Mouse (Mus musculus): ENCODE data around the gene Gipc3. TPM values are rescaled to one million over a fixed set of nuclear protein-coding genes. Genes with fewer than 3 reads are reported as not detected.

Gipc3 gene
- polyA plus RNA-seq, 1 experiment from 2014 or later: not detected

DNA sequence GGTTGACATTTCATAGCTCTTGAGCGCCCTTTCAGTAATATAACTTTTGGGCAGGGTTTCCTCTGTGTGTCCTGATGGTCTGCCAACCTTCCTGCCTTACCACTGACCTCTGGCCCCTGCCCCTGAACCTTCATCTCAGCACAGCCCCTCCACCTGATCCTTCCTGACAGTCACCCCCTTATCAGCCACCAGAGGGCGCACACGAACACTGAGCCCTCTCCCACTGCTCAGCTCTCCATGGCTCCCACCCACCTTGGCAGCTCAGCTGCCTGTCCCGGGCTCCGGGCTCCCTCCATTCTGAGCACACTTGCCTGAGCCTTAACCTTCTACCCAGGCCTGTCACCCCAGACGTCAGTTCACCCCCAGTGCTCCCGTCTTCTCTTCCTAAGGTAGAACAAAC is 53.8 kb downstream of the Gipc3 start:
- H3K27ac ChIP-seq (replicated peaks): no peak overlapping the region
- H3K4me2 ChIP-seq: no peak overlapping the region
- WGBS: 2% methylated on average over 7 of the region's 7 CpGs
- H3K27me3 ChIP-seq (replicated peaks): peaks cover 58% of the 10 kb centered on the region
- H3K9ac ChIP-seq: peak overlapping the region; percentile 44; the same call in 1 of the 2 replicates
- peaks cover 32% of the 10 kb centered on the region for H3K4me1 ChIP-seq
- H3K4me3 ChIP-seq: no peak overlapping the region
- H3K9me3 ChIP-seq: no peaks in the 10 kb centered on the region
- ATAC-seq (ENCODE audit: extremely low read depth, insufficient number of reproducible peaks, low FRiP score, low TSS enrichment): no peak
- no peaks in the 10 kb centered on the region for H3K36me3 ChIP-seq

DNA sequence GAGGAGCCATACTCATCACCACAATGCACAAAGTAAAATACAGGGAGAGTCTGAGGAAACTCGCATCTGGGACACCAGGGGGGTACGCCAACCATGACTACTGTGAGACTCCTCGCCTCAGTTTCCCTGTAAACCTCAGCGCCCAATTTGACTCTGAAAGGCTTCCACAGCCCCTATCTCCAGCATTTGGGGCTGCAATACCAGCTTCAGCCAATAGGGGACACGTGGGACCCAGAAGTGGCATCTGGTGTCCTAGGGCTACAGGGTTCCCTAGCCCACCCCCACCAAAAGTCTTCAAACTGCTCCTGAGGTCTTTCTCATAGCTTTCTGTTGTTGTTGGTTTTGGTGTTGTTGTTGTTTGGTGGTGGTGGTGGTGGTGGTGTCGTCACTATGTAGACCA is 54.5 kb downstream of the Gipc3 start:
- no peak overlapping the region for H3K4me3 ChIP-seq
- no peaks in the 10 kb centered on the region for H3K9me3 ChIP-seq
- no peaks in the 10 kb centered on the region for H3K36me3 ChIP-seq
- no peak overlapping the region for H3K4me2 ChIP-seq
- no peak overlapping the region for H3K9ac ChIP-seq
- 22% methylated on average over 6 of the region's 6 CpGs for WGBS
- H3K27ac ChIP-seq (replicated peaks): no peak overlapping the region
- peaks cover 65% of the 10 kb centered on the region for H3K27me3 ChIP-seq (replicated peaks)
- ATAC-seq (ENCODE audit: extremely low read depth, insufficient number of reproducible peaks, low FRiP score, low TSS enrichment): no peak
- H3K4me1 ChIP-seq: peaks cover 25% of the 10 kb centered on the region

DNA sequence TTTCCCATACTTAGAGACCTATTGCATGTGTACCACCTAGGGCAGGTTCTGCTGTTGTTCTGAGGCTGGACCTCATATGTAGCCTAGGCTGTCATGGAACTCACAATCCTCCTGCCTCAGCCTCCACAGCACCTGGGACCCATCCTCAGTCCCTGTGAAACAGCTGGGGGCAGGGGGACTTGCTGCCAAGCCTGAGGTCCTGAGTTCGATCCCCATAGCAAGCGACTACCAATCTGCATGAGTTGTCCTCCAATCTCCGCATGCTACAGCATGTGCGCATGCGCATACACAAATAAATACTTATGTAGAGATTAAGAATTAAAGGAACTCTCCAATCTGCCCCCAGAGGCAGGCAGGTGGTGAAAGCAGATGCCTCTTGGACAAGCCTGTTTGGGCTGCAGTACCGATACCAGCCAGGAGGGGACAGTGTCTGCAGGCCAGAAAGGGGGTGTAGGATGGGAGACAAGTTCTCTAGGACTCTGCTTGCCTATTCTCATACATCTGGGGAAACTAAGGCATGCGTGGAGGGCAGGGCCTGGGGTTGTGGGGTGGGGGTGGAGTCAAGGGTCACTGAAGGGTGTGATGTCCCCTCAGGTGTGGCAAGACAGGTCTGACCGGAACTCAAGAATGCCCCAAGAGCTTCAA is 55.4 kb downstream of the Gipc3 start:
- Histone ChIP-seq H3K4me3 (no peak overlapping the region), H3K9me3 (no peaks in the 10 kb centered on the region), H3K4me1 (peaks cover 23% of the 10 kb centered on the region), H3K36me3 (no peaks in the 10 kb centered on the region), H3K27me3 (replicated peaks) (peaks cover 74% of the 10 kb centered on the region), H3K9ac (no peak overlapping the region), H3K4me2 (no peak overlapping the region), H3K27ac (replicated peaks) (no peak overlapping the region)
- no peak for ATAC-seq (ENCODE audit: extremely low read depth, insufficient number of reproducible peaks, low FRiP score, low TSS enrichment)
- WGBS: 52% methylated on average over 8 of the region's 8 CpGs

DNA sequence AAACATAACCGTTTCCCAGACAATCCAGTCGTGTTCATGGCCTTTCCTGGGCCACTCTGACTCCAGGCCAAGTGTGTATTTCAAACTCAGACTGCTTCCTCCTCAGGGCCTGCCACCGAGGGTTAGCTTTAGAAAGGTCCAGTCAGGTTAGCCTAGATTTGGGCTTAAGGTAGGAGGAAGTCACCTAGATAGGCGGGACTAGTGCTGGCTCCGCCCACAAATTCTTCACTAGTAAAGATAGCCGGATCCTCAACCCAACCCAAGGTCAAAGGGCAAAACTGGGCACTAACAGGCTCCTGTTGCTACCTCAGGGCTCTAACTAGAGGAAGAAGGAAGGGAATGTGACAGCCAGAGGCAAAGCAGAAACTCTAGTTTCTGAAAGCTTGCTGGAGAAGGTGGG is 56.5 kb downstream of the Gipc3 start:
- H3K9me3 ChIP-seq: no peaks in the 10 kb centered on the region
- H3K27ac ChIP-seq (replicated peaks): no peak overlapping the region
- no peak overlapping the region; the same call in 1 of the 2 replicates for H3K4me2 ChIP-seq
- no peaks in the 10 kb centered on the region for H3K36me3 ChIP-seq
- H3K4me3 ChIP-seq: no peak overlapping the region
- no peak for ATAC-seq (ENCODE audit: extremely low read depth, insufficient number of reproducible peaks, low FRiP score, low TSS enrichment)
- peaks cover 81% of the 10 kb centered on the region for H3K27me3 ChIP-seq (replicated peaks)
- H3K4me1 ChIP-seq: peaks cover 23% of the 10 kb centered on the region
- no peak overlapping the region for H3K9ac ChIP-seq
- WGBS: 42% methylated on average over 6 of the region's 6 CpGs

DNA sequence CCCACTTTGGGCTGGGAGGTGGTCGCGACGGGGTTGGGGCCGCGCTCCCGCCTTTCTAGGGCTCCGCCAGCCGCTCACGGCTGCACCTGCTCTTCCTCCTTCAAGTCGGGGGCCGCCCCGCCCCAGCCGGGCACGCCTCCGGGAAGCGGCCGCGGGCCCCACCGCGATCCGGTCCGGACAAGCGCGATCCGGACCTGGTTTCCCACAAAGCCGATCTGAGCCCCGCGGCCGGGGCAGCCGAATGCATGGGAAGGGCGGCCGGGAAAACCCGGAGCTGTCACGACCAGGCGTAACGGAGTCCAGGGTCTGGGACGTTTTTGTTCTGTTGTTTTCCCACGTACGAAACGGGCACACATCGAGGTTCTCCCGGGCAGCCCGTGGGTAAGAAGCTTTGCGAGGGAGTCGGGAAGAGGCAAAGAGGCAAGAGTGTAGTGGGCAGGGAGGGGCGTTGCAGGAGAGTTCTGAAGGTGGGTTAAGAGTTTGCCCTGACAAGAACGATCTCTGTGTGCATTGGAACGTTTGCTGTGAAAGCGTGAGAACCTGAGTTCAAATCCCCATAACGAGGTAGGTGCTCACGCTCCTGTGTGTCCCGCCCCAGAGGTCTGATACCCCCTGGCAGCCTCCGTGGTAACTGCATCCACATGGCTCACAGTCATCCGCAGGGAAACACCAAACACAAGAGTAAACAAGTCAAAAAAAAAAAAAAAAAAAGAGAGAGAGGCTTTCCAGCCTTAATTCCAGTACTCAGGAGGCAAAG is 57.2 kb downstream of the Gipc3 start:
- no peak overlapping the region for H3K27ac ChIP-seq (replicated peaks)
- WGBS: 1% methylated on average over 53 of the region's 54 CpGs
- H3K27me3 ChIP-seq (replicated peaks): peaks cover 81% of the 10 kb centered on the region
- ATAC-seq (ENCODE audit: extremely low read depth, insufficient number of reproducible peaks, low FRiP score, low TSS enrichment): peak; percentile 77
- peaks cover 17% of the 10 kb centered on the region for H3K4me1 ChIP-seq
- H3K36me3 ChIP-seq: no peaks in the 10 kb centered on the region
- peak overlapping the region; percentile 77 for H3K4me2 ChIP-seq
- no peaks in the 10 kb centered on the region for H3K9me3 ChIP-seq
- H3K4me3 ChIP-seq: peak overlapping the region; percentile 51
- peak overlapping the region; percentile 76 for H3K9ac ChIP-seq

Small RNAs within 50 kb of the gene (microRNA-seq; reads per million reads assigned to microRNA genes)
- 0.61 reads per million for gene Mir6913

Other genes with a start within 250 kb of the Gipc3 start
- gene Creb3l3, start 244.4 kb downstream of the Gipc3 start, polyA plus RNA-seq (2015; fragmentation: Nextera tagmentation; extraction: Ambion mirVana): 0.83 and 1.1 TPM in 2 replicates
- gene Map2k2, start 237.4 kb downstream of the Gipc3 start, polyA plus RNA-seq (2015; fragmentation: Nextera tagmentation; extraction: Ambion mirVana): 150 TPM in 2 replicates
- 19.5 and 20.1 TPM in 2 replicates for gene Zbtb7a, start 208.0 kb downstream of the Gipc3 start, polyA plus RNA-seq (2015; fragmentation: Nextera tagmentation; extraction: Ambion mirVana)
- 35.7 and 40.3 TPM in 2 replicates for gene Pias4, start 175.3 kb downstream of the Gipc3 start, polyA plus RNA-seq (2015; fragmentation: Nextera tagmentation; extraction: Ambion mirVana)
- gene Eef2, start 166.6 kb downstream of the Gipc3 start, polyA plus RNA-seq (2015; fragmentation: Nextera tagmentation; extraction: Ambion mirVana): 393 and 411 TPM in 2 replicates
- gene Dapk3, start 160.3 kb downstream of the Gipc3 start, polyA plus RNA-seq (2015; fragmentation: Nextera tagmentation; extraction: Ambion mirVana): 41.5 and 42.4 TPM in 2 replicates
- gene 4930442H23Rik, start 159.4 kb downstream of the Gipc3 start, polyA plus RNA-seq (2015; fragmentation: Nextera tagmentation; extraction: Ambion mirVana): 0.27 TPM in 1 of 2 replicates, not detected in the other
- 5.2 and 6.1 TPM in 2 replicates for gene Nmrk2, start 141.2 kb downstream of the Gipc3 start, polyA plus RNA-seq (2015; fragmentation: Nextera tagmentation; extraction: Ambion mirVana)
- gene Atcay, start 112.4 kb downstream of the Gipc3 start, polyA plus RNA-seq (2015; fragmentation: Nextera tagmentation; extraction: Ambion mirVana): 0.43 and 0.53 TPM in 2 replicates
- 4.1 and 6.5 TPM in 2 replicates for gene Zfr2, start 110.1 kb downstream of the Gipc3 start, polyA plus RNA-seq (2015; fragmentation: Nextera tagmentation; extraction: Ambion mirVana)
- 1.6 and 1.9 TPM in 2 replicates for gene Matk, start 90.3 kb downstream of the Gipc3 start, polyA plus RNA-seq (2015; fragmentation: Nextera tagmentation; extraction: Ambion mirVana)
- 244 and 260 TPM in 2 replicates for gene Mrpl54, start 76.3 kb downstream of the Gipc3 start, polyA plus RNA-seq (2015; fragmentation: Nextera tagmentation; extraction: Ambion mirVana)
- gene Apba3, start 76.3 kb downstream of the Gipc3 start, polyA plus RNA-seq (2015; fragmentation: Nextera tagmentation; extraction: Ambion mirVana): 45.4 and 51.4 TPM in 2 replicates
- gene Tjp3, start 51.7 kb downstream of the Gipc3 start, polyA plus RNA-seq (2015; fragmentation: Nextera tagmentation; extraction: Ambion mirVana): 2.2 and 2.4 TPM in 2 replicates
- gene Pip5k1c, start 50.3 kb downstream of the Gipc3 start, polyA plus RNA-seq (2015; fragmentation: Nextera tagmentation; extraction: Ambion mirVana): 31.0 and 32.0 TPM in 2 replicates
- 25.6 and 28.2 TPM in 2 replicates for gene Cactin, start 22.2 kb downstream of the Gipc3 start, polyA plus RNA-seq (2015; fragmentation: Nextera tagmentation; extraction: Ambion mirVana)
- 13.6 and 14.7 TPM in 2 replicates for gene Tbxa2r, start 14.5 kb downstream of the Gipc3 start, polyA plus RNA-seq (2015; fragmentation: Nextera tagmentation; extraction: Ambion mirVana)
- 81.9 and 90.9 TPM in 2 replicates for gene Hmg20b, start 7.2 kb upstream of the Gipc3 start, polyA plus RNA-seq (2015; fragmentation: Nextera tagmentation; extraction: Ambion mirVana)
- gene Mfsd12, start 14.2 kb upstream of the Gipc3 start, polyA plus RNA-seq (2015; fragmentation: Nextera tagmentation; extraction: Ambion mirVana): 10.7 and 11.1 TPM in 2 replicates
- gene 4930404N11Rik, start 22.6 kb upstream of the Gipc3 start, polyA plus RNA-seq (2015; fragmentation: Nextera tagmentation; extraction: Ambion mirVana): 0.98 and 1.1 TPM in 2 replicates
- gene Fzr1, start 35.2 kb upstream of the Gipc3 start, polyA plus RNA-seq (2015; fragmentation: Nextera tagmentation; extraction: Ambion mirVana): 72.2 and 78.1 TPM in 2 replicates
- 69.7 and 73.6 TPM in 2 replicates for gene Dohh, start 41.2 kb upstream of the Gipc3 start, polyA plus RNA-seq (2015; fragmentation: Nextera tagmentation; extraction: Ambion mirVana)
- 2.1 and 2.3 TPM in 2 replicates for gene Gm48551, start 41.2 kb upstream of the Gipc3 start, polyA plus RNA-seq (2015; fragmentation: Nextera tagmentation; extraction: Ambion mirVana)
- 0.82 and 1.1 TPM in 2 replicates for gene Gm48552, start 45.7 kb upstream of the Gipc3 start, polyA plus RNA-seq (2015; fragmentation: Nextera tagmentation; extraction: Ambion mirVana)
- gene Smim24, start 49.8 kb upstream of the Gipc3 start, polyA plus RNA-seq (2015; fragmentation: Nextera tagmentation; extraction: Ambion mirVana): 2.7 and 3.1 TPM in 2 replicates
- 56.6 and 57.4 TPM in 2 replicates for gene Nfic, start 112.4 kb upstream of the Gipc3 start, polyA plus RNA-seq (2015; fragmentation: Nextera tagmentation; extraction: Ambion mirVana)
- gene Celf5, start 139.4 kb upstream of the Gipc3 start, polyA plus RNA-seq (2015; fragmentation: Nextera tagmentation; extraction: Ambion mirVana): 0.15 and 0.16 TPM in 2 replicates
- 51.7 and 53.8 TPM in 2 replicates for gene Ncln, start 153.1 kb upstream of the Gipc3 start, polyA plus RNA-seq (2015; fragmentation: Nextera tagmentation; extraction: Ambion mirVana)
- gene S1pr4, start 156.9 kb upstream of the Gipc3 start, polyA plus RNA-seq (2015; fragmentation: Nextera tagmentation; extraction: Ambion mirVana): 0.53 and 0.62 TPM in 2 replicates
- 1.5 and 2.0 TPM in 2 replicates for gene Gna15, start 181.0 kb upstream of the Gipc3 start, polyA plus RNA-seq (2015; fragmentation: Nextera tagmentation; extraction: Ambion mirVana)
- gene Gna11, start 201.9 kb upstream of the Gipc3 start, polyA plus RNA-seq (2015; fragmentation: Nextera tagmentation; extraction: Ambion mirVana): 59.0 and 62.7 TPM in 2 replicates
- 629 and 649 TPM in 2 replicates for gene Aes, start 216.2 kb upstream of the Gipc3 start, polyA plus RNA-seq (2015; fragmentation: Nextera tagmentation; extraction: Ambion mirVana)
- 23.4 and 26.4 TPM in 2 replicates for gene Tle2, start 231.3 kb upstream of the Gipc3 start, polyA plus RNA-seq (2015; fragmentation: Nextera tagmentation; extraction: Ambion mirVana)

Measured in heart, embryonic 13.5 days (tissue).